Mouse (Mus musculus) testis, adult 2 months (tissue): ENCODE data around the gene Ankfy1. TPM values are rescaled to one million over a fixed set of nuclear protein-coding genes. Genes with fewer than 3 reads are reported as not detected.

Source experiments
- H3K27ac ChIP-seq: fragments of 200-500 bp; 2 replicates; pipeline ENCODE4 v1.5.1; 2012; ENCODE audit warnings: low read depth, low read length; ENCODE audit not compliant: control insufficient read depth, insufficient read depth
- H3K27me3 ChIP-seq: fragments of 200-500 bp; 2 replicates; pipeline ENCODE4 v1.6.1; 2012; ENCODE audit warnings: mild to moderate bottlenecking, low read length, moderate library complexity; ENCODE audit not compliant: control insufficient read depth, insufficient read depth
- H3K36me3 ChIP-seq: fragments of 200-500 bp; 2 replicates; pipeline ENCODE4 v1.6.1; 2012; ENCODE audit warnings: mild to moderate bottlenecking, low read length; ENCODE audit not compliant: control insufficient read depth, insufficient read depth
- H3K4me1 ChIP-seq: fragments of 200-500 bp; 2 replicates; pipeline ENCODE4 v1.6.1; 2012; ENCODE audit warnings: low read length; ENCODE audit not compliant: control insufficient read depth, insufficient read depth
- H3K4me3 ChIP-seq: fragments of 200-500 bp; 2 replicates; pipeline ENCODE4 v1.5.1; 2012; ENCODE audit warnings: low read depth, mild to moderate bottlenecking, low read length, moderate library complexity, mixed read lengths; ENCODE audit not compliant: control insufficient read depth
- CTCF ChIP-seq: fragments of 200-500 bp; IDR thresholded peaks from 2 replicates; pipeline ENCODE4 v1.5.1; 2012; ENCODE audit warnings: low read depth, mild to moderate bottlenecking, inconsistent platforms, low read length, moderate library complexity; ENCODE audit not compliant: control insufficient read depth, insufficient read depth, insufficient replicate concordance
- POLR2A ChIP-seq: fragments of 200-500 bp; IDR thresholded peaks from 2 replicates; pipeline ENCODE4 v1.6.1; 2012; ENCODE audit warnings: low read depth, mild to moderate bottlenecking, inconsistent platforms, low read length, moderate library complexity; ENCODE audit not compliant: control insufficient read depth
- polyA plus RNA-seq: library from polyadenylated mRNA; depleted of rRNA; stranded (reverse); fragments of >200 nt; gene quantifications from 2 replicates; pipeline ENCODE4 v1.2.3, GENCODE M21; 2012

Ankfy1 gene
- polyA plus RNA-seq, 1 experiment, result 7.7 TPM

DNA sequence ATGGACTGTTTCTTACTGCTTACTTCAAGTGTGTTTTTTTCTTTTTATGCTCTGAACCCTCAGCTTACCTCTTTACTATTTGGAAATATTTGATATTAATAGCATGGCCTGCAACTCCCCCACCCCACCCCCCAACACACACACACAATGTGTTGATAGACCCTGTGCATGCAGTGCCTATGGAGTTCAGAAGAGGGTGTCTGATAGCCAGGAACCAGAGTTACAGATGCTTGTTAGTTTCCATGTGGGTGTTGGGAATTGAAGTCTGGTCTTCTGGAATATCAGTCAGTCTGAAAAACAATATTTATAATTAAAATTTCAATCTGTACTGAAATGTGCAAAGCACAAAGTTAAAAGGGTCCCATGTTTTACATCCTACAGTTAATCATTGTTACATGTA lies 19.2 kb upstream of the Ankfy1 start:
- Histone ChIP-seq H3K27me3 (no peaks in the 10 kb centered on the region), H3K36me3 (no peaks in the 10 kb centered on the region), H3K27ac (no peak overlapping the region), H3K4me3 (no peak overlapping the region), H3K4me1 (no peaks in the 10 kb centered on the region)
- TF ChIP-seq CTCF, result no peak

DNA sequence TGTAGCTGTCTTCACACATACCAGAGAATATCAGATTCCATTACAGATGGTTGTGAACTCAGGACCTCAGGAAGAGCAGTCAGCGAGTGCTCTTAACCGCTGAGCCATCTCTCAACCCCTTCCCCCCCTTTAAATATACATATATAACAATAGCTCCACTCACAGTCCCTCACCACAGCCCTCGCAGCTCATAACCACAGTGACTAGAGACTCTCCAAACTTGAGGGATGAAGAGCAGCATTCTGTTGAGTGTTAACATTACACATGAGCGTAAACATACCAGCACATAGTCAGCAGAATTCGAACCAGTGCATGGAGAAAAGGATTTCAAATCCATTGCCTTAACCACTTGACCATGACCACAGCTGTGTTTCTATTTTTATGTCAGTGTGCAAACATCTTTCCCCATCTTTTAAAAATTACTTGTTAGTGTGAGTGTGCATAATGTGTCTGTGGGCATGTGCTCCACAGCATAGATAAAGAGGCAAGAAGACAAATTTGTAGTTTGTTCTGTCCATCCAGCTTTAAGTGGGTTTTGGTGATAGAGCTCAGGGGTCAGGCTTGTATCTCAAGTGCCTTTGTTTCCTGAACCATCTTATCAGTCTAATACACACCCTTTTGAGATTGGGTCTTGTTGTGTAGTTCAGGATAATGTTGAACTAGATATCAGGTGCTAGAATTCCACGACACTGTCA lies 18.4 kb upstream of the Ankfy1 start:
- Histone ChIP-seq H3K27ac (no peak overlapping the region), H3K36me3 (no peaks in the 10 kb centered on the region), H3K27me3 (no peaks in the 10 kb centered on the region), H3K4me1 (no peaks in the 10 kb centered on the region), H3K4me3 (no peak overlapping the region)
- TF ChIP-seq CTCF (no peak), POLR2A (no peak)

DNA sequence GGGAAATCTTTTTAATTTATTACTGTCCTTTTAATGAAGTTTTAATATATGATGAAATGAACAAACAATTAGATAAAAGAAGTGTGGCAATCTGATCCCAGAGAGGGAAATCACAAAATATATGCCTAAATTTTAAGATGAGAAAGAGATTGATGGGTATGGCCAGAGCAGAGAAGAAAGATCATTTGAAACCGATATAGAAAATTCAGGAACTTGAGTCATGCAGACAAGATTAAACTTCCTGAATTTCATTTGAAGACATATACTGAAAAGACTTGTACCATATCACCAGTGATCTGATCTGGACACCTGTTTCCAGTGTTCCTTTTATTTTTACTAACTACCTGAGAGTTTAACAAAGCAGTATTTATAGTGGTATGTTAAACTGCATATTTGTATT lies 17.4 kb upstream of the Ankfy1 start:
- Histone ChIP-seq H3K27me3 (no peaks in the 10 kb centered on the region), H3K4me1 (no peaks in the 10 kb centered on the region), H3K27ac (no peak overlapping the region), H3K4me3 (no peak overlapping the region), H3K36me3 (no peaks in the 10 kb centered on the region)
- TF ChIP-seq POLR2A, result no peak
- TF ChIP-seq CTCF, result no peak

DNA sequence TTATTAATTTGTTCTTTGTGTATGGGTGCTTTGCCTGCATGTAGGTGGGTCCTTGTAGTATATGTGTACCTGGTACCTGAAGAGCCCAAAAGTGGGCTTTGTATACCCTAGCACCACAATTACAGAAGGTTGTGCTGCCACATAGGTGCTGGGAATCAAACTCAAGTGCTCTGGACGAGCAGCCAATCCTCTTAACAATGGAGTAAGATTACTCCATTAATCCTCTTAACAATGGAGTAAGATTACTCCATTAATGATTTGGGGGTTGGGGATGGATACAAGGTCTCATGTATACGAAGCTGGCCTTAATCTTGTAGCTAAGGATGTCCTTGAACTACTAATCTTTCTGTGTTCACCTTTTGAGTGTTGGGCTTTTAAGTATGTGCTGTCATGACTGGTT lies 14.5 kb upstream of the Ankfy1 start:
- H3K27ac ChIP-seq, result no peak overlapping the region
- H3K27me3 ChIP-seq, result no peaks in the 10 kb centered on the region
- TF ChIP-seq POLR2A (no peak), CTCF (no peak)
- H3K4me1 ChIP-seq, result no peaks in the 10 kb centered on the region
- H3K4me3 ChIP-seq, result no peak overlapping the region
- H3K36me3 ChIP-seq, result no peaks in the 10 kb centered on the region

DNA sequence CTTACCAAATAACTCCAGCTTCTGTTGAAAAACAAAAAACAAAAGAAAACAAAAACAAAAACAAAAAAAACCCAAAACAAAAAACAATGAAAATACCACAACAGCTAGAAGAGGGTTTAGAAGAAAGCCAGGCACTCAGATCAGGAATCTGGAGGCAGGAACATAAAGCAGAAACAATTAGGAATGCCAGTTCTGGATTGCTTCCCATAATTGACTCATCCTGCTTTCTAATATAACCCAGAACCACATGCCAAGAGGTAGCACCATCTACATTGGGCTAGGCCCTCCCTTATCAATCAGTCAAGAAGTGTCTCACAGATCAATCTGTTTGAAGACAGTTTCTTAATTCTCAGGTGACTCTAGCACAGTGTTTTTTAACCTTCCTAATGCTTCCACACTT lies 9.1 kb upstream of the Ankfy1 start:
- no peak for TF ChIP-seq POLR2A
- TF ChIP-seq CTCF, result no peak
- H3K36me3 ChIP-seq, result no peaks in the 10 kb centered on the region; the same call in 1 of the 2 replicates
- H3K27ac ChIP-seq, result no peak overlapping the region
- no peaks in the 10 kb centered on the region for H3K27me3 ChIP-seq
- no peaks in the 10 kb centered on the region for H3K4me1 ChIP-seq
- no peak overlapping the region for H3K4me3 ChIP-seq

DNA sequence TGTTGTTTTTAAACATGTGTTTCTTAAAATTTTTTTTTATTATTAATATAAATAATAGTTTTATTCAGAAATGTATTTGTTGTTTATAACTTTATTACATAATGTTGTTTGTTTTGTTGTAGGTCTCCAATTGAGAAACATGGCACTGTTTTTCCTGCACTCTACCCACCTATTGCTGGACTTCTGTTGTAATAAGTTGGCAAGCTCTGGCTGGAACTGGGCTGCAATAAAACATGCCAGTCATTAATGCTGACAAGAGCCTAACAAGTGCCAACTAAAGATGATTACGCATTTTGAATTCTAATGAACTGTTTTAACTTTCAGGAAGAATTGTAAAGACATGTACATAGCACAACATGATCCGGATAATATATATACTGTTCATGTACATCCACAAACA lies 6.4 kb upstream of the Ankfy1 start:
- Histone ChIP-seq H3K4me3 (no peak overlapping the region), H3K27ac (no peak overlapping the region), H3K4me1 (no peaks in the 10 kb centered on the region), H3K36me3 (no peaks in the 10 kb centered on the region; the same call in 1 of the 2 replicates), H3K27me3 (no peaks in the 10 kb centered on the region)
- TF ChIP-seq POLR2A, result no peak

DNA sequence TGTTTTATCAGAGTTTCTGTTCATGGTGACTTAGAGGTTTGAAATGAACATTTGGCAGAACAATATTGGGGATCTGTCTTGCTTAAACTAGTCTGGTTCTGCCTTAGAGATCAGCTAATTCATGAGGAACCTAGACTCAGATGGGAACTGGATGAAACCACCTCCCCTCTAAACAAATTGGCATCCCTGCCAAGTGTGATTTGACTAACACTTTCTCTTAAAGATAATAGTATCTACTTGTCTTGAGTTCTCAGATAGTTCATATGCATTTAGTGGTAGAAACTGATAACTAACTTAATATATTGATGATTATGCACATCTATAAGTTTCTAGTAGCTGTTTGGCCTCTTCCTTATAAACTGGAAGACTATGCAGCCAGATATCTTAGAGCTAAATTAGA lies 3.1 kb upstream of the Ankfy1 start:
- Histone ChIP-seq H3K4me3 (no peak overlapping the region), H3K27me3 (no peaks in the 10 kb centered on the region), H3K27ac (no peak overlapping the region), H3K4me1 (no peaks in the 10 kb centered on the region; the same call in 1 of the 2 replicates), H3K36me3 (no peaks in the 10 kb centered on the region; the same call in 1 of the 2 replicates)
- TF ChIP-seq POLR2A (no peak), CTCF (no peak)

DNA sequence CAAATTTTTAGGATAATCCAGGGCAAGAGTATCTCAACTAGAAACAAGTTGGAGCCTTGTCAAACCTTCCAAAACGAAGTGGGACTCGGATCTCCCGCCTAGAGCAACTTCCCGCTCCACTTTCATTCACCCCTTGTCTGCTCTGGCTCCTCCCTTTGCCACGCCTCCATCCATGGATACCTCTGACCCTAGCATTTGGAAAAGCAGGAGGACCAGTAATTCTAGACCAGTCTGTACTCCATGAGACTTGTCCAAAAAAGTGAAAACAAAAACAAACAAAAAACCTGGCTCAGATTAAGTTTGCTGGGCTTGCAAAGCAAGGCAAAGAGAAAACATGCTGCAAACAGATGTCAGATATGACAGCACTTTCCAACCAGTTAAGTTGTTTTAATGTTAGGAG lies 1.6 kb upstream of the Ankfy1 start:
- H3K36me3 ChIP-seq, result no peaks in the 10 kb centered on the region; the same call in 1 of the 2 replicates
- H3K4me1 ChIP-seq, result no peaks in the 10 kb centered on the region; the same call in none of the 2 replicates
- no peak overlapping the region for H3K4me3 ChIP-seq
- TF ChIP-seq CTCF (no peak), POLR2A (no peak)
- H3K27ac ChIP-seq, result no peak overlapping the region
- H3K27me3 ChIP-seq, result no peaks in the 10 kb centered on the region

DNA sequence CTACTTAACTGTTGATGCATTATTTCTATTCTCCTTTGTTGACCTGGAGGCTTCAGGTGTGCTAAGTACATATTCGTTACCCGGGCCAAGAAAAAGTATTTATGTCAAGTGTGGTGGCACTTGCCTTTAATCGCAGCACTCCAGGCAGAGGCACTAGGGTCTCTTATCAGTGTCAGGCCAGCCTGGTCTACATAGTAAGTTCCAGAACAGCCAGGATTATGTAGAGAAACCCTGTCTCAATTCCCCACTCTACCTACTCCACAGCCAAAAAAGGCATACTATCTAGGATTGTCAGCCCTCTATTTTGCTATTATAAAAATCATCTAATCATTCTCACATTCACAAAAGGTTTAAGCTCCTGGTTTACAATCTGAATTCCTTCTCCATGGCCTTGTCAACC lies 691 bp upstream of the Ankfy1 start:
- Histone ChIP-seq H3K4me1 (no peaks in the 10 kb centered on the region; the same call in none of the 2 replicates), H3K4me3 (no peak overlapping the region), H3K27me3 (no peaks in the 10 kb centered on the region), H3K36me3 (no peaks in the 10 kb centered on the region; the same call in none of the 2 replicates), H3K27ac (no peak overlapping the region)
- TF ChIP-seq CTCF (no peak), POLR2A (no peak)
